Mouse (Mus musculus): ENCODE data around the gene Sgca. TPM values are rescaled to one million over a fixed set of nuclear protein-coding genes. Genes with fewer than 3 reads are reported as not detected.

Gene Sgca
- polyA plus RNA-seq, 1 experiment from 2014 or later, result 0.17 TPM

DNA sequence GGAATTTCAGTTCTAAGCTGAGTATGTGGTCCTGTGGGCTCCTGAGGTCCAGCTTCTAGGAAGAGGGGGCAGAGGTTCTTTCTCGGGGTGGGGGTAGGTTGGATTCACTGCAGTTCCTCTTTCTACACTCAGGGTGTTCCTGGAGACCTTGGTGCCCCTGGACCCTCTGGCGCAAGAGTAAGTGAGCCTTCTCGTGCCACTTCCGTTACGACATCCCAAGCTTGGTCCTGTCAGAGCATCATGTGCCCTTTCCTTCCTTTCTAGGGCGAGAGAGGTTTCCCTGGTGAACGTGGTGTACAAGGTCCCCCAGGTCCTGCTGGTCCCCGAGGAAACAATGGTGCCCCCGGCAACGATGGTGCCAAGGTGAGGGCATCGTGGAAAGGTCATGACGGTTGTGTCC, 30.9 kb downstream of the Sgca start:
- Histone ChIP-seq H3K4me3 (no peak overlapping the region), H3K36me3 (replicated peaks) (peaks cover 100% of the 10 kb centered on the region), H3K27ac (replicated peaks) (no peak overlapping the region), H3K27me3 (replicated peaks; ENCODE audit: low read depth, poor library complexity, severe bottlenecking) (peaks cover 48% of the 10 kb centered on the region), H3K9me3 (no peaks in the 10 kb centered on the region), H3K4me1 (peaks cover 11% of the 10 kb centered on the region)
- WGBS, result 85% methylated on average over 12 of the region's 12 CpGs
- DNase-seq (ENCODE audit: low spot score), result no peak

DNA sequence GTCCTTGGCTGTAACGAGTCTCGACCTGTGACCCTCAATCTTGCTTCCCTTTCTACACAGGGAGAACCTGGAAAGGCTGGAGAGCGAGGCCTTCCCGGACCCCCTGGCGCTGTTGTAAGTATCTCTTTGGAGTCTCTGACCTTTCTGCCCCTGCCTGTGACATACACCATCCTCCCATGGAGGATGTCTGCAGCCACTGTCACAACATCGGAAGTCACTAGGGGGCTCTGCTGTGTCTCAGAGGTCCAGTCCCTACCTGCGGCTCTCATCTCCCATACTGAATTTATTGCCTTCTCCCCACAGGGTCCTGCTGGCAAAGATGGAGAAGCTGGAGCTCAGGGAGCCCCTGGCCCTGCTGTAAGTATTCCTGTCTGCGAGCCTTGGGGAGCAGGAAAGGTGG, 31.8 kb downstream of the Sgca start:
- WGBS, result 18% methylated on average over 8 of the region's 8 CpGs
- peaks cover 58% of the 10 kb centered on the region for H3K27me3 ChIP-seq (replicated peaks; ENCODE audit: low read depth, poor library complexity, severe bottlenecking)
- no peaks in the 10 kb centered on the region for H3K9me3 ChIP-seq
- H3K36me3 ChIP-seq (replicated peaks), result peaks cover 98% of the 10 kb centered on the region
- H3K4me3 ChIP-seq, result no peak overlapping the region
- H3K27ac ChIP-seq (replicated peaks), result no peak overlapping the region
- no peak for DNase-seq (ENCODE audit: low spot score)
- peaks cover 11% of the 10 kb centered on the region for H3K4me1 ChIP-seq

GRCm38 (mm10) chr11:94943054-94943453, 33.1 kb downstream of the Sgca start:
- Histone ChIP-seq H3K9me3 (no peaks in the 10 kb centered on the region), H3K27ac (replicated peaks) (no peak overlapping the region), H3K4me1 (peaks cover 10% of the 10 kb centered on the region), H3K36me3 (replicated peaks) (peaks cover 86% of the 10 kb centered on the region), H3K27me3 (replicated peaks; ENCODE audit: low read depth, poor library complexity, severe bottlenecking) (peaks cover 70% of the 10 kb centered on the region), H3K4me3 (no peak overlapping the region)
- WGBS, result 84% methylated on average over 15 of the region's 15 CpGs
- no peak for DNase-seq (ENCODE audit: low spot score)

DNA sequence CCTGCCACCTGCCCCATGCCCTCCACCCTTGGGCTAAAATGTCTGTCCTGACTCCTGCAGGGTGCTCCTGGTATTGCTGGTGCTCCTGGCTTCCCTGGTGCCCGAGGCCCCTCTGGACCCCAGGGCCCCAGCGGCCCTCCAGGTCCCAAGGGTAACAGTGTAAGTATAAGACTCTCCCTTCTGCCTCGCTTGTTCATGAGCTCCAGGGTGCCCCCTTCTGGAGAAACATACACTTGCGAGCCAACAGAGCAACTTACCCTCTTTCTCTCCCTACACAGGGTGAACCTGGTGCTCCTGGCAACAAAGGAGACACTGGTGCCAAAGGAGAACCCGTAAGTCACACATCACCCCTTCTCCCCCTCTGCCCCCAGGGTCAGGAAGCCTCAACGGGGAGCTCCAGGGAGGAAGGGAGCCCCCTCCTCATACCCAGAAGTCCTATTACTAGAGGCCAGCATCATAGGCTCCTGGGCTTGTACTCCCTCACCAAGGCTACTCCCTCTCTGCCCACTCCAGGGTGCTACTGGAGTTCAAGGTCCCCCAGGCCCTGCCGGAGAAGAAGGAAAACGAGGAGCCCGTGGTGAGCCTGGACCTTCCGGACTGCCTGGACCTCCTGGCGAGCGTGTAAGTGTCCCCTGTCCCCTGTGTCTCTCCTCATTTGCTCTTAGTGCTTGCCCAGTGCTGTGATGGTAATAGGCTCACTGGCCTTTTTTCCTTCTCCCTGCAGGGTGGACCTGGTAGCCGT, 33.7 kb downstream of the Sgca start:
- H3K27ac ChIP-seq (replicated peaks), result no peak overlapping the region
- H3K27me3 ChIP-seq (replicated peaks; ENCODE audit: low read depth, poor library complexity, severe bottlenecking), result peaks cover 76% of the 10 kb centered on the region
- no peaks in the 10 kb centered on the region for H3K9me3 ChIP-seq
- peaks cover 16% of the 10 kb centered on the region for H3K4me1 ChIP-seq
- DNase-seq (ENCODE audit: low spot score), result peak; percentile 42
- WGBS, result 54% methylated on average over 13 of the region's 13 CpGs
- no peak overlapping the region for H3K4me3 ChIP-seq
- peaks cover 80% of the 10 kb centered on the region for H3K36me3 ChIP-seq (replicated peaks)

- H3K27ac ChIP-seq (replicated peaks), result no peak overlapping the region
- H3K4me1 ChIP-seq, result peaks cover 21% of the 10 kb centered on the region
- peaks cover 73% of the 10 kb centered on the region for H3K36me3 ChIP-seq (replicated peaks)
- DNase-seq (ENCODE audit: low spot score), result no peak
- H3K9me3 ChIP-seq, result no peaks in the 10 kb centered on the region
- no peak overlapping the region for H3K4me3 ChIP-seq
- H3K27me3 ChIP-seq (replicated peaks; ENCODE audit: low read depth, poor library complexity, severe bottlenecking), result peaks cover 81% of the 10 kb centered on the region
- WGBS, result 77% methylated on average over 8 of the region's 8 CpGs
Observed at GRCm38 (mm10) chr11:94941776-94942175, 34.4 kb downstream of the Sgca start.

- no peak for DNase-seq (ENCODE audit: low spot score)
- H3K27ac ChIP-seq (replicated peaks), result no peak overlapping the region
- 37% methylated on average over 9 of the region's 9 CpGs for WGBS
- H3K4me3 ChIP-seq, result no peak overlapping the region
- peaks cover 87% of the 10 kb centered on the region for H3K27me3 ChIP-seq (replicated peaks; ENCODE audit: low read depth, poor library complexity, severe bottlenecking)
- H3K4me1 ChIP-seq, result peaks cover 28% of the 10 kb centered on the region
- H3K9me3 ChIP-seq, result no peaks in the 10 kb centered on the region
- peaks cover 66% of the 10 kb centered on the region for H3K36me3 ChIP-seq (replicated peaks)
Observed at GRCm38 (mm10) chr11:94941121-94941520, 35.0 kb downstream of the Sgca start.

- H3K27ac ChIP-seq (replicated peaks), result no peak overlapping the region
- peaks cover 48% of the 10 kb centered on the region for H3K36me3 ChIP-seq (replicated peaks)
- WGBS, result 16% methylated on average over 4 of the region's 4 CpGs
- H3K4me3 ChIP-seq, result no peak overlapping the region
- H3K9me3 ChIP-seq, result no peaks in the 10 kb centered on the region
- peaks cover 44% of the 10 kb centered on the region for H3K4me1 ChIP-seq
- peaks cover 98% of the 10 kb centered on the region for H3K27me3 ChIP-seq (replicated peaks; ENCODE audit: low read depth, poor library complexity, severe bottlenecking)
- DNase-seq (ENCODE audit: low spot score), result peak; percentile 83
Observed at GRCm38 (mm10) chr11:94939280-94939679, 36.8 kb downstream of the Sgca start.

DNA sequence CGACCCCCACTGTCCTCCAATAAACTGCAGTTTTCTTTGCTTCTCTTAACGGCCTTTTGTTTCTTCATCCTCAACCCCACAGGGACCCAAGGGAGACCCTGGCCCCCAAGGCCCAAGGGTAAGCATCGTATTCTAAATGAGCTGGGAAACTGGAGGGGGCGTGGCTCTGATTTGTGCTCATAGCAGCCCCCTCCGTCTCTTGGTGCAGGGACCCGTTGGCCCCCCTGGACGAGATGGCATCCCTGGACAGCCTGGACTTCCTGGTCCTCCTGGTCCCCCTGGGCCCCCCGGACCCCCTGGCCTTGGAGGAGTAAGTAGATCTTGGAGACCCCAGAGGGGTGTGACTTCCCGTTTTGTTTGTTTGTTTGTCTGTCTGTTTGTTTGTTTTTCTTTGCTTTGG, 37.8 kb downstream of the Sgca start:
- Histone ChIP-seq H3K36me3 (replicated peaks) (peaks cover 38% of the 10 kb centered on the region), H3K9me3 (no peaks in the 10 kb centered on the region), H3K27ac (replicated peaks) (no peak overlapping the region), H3K4me1 (peaks cover 49% of the 10 kb centered on the region), H3K4me3 (peak overlapping the region; percentile 60; the same call in 1 of the 2 replicates), H3K27me3 (replicated peaks; ENCODE audit: low read depth, poor library complexity, severe bottlenecking) (peaks cover 98% of the 10 kb centered on the region)
- no peak for DNase-seq (ENCODE audit: low spot score)
- WGBS, result 25% methylated on average over 9 of the region's 9 CpGs

DNA sequence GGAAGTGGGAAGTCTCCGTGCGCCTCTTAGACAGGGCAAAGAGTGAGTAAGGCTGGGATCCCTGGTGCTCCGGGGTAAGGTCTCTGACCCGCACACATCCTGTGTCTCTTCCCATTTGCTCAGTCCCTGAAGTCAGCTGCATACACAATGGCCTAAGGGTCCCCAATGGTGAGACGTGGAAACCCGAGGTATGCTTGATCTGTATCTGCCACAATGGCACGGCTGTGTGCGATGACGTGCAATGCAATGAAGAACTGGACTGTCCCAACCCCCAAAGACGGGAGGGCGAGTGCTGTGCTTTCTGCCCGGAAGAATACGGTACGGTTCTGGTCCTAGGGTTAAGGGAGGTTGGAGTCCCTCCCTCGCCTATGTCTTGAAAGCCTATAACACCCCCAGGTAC, 38.3 kb downstream of the Sgca start:
- Histone ChIP-seq H3K36me3 (replicated peaks) (peaks cover 33% of the 10 kb centered on the region), H3K4me3 (peak overlapping the region; percentile 60), H3K9me3 (no peaks in the 10 kb centered on the region), H3K4me1 (peaks cover 55% of the 10 kb centered on the region), H3K27me3 (replicated peaks; ENCODE audit: low read depth, poor library complexity, severe bottlenecking) (peaks cover 98% of the 10 kb centered on the region), H3K27ac (replicated peaks) (peak overlapping the region; percentile 35; the same call in 1 of the 2 replicates)
- no peak for DNase-seq (ENCODE audit: low spot score)
- 1% methylated on average over 15 of the region's 15 CpGs for WGBS

GRCm38 (mm10) chr11:94937335-94937781, 38.8 kb downstream of the Sgca start:
- Histone ChIP-seq H3K4me1 (peaks cover 57% of the 10 kb centered on the region), H3K36me3 (replicated peaks) (peaks cover 29% of the 10 kb centered on the region), H3K9me3 (no peaks in the 10 kb centered on the region), H3K27ac (replicated peaks) (peak overlapping the region; percentile 35; the same call in 1 of the 2 replicates), H3K27me3 (replicated peaks; ENCODE audit: low read depth, poor library complexity, severe bottlenecking) (peaks cover 98% of the 10 kb centered on the region), H3K4me3 (peak overlapping the region; percentile 60)
- no peak for DNase-seq (ENCODE audit: low spot score)
- 1% methylated on average over 18 of the region's 18 CpGs for WGBS

- Histone ChIP-seq H3K4me1 (peaks cover 57% of the 10 kb centered on the region), H3K4me3 (peak overlapping the region; percentile 60), H3K27ac (replicated peaks) (peak overlapping the region; percentile 75), H3K36me3 (replicated peaks) (peaks cover 24% of the 10 kb centered on the region), H3K27me3 (replicated peaks; ENCODE audit: low read depth, poor library complexity, severe bottlenecking) (peaks cover 98% of the 10 kb centered on the region), H3K9me3 (no peaks in the 10 kb centered on the region)
- DNase-seq (ENCODE audit: low spot score), result peak; percentile 92
- under 1% methylated on average over 17 of the region's 17 CpGs for WGBS
Observed at GRCm38 (mm10) chr11:94936851-94937295, 39.3 kb downstream of the Sgca start.

- Histone ChIP-seq H3K27ac (replicated peaks) (peak within 1 kb of the TSS; percentile 75), H3K9me3 (no peaks in the 10 kb centered on the region), H3K4me1 (peaks cover 57% of the 10 kb centered on the region), H3K36me3 (replicated peaks) (peaks cover 16% of the 10 kb centered on the region; the same call in 1 of the 2 replicates), H3K27me3 (replicated peaks; ENCODE audit: low read depth, poor library complexity, severe bottlenecking) (peaks cover 96% of the 10 kb centered on the region), H3K4me3 (peak within 1 kb of the TSS; percentile 60)
- 10% methylated on average over 19 of the region's 19 CpGs for WGBS
- DNase-seq (ENCODE audit: low spot score), result peak; percentile 48
Observed at GRCm38 (mm10) chr11:94936045-94936444, 40.1 kb downstream of the Sgca start, which contains the start of gene Col1a1. Gene Col1a1, plus strand, starts transcription at chr11:94936224.

DNA sequence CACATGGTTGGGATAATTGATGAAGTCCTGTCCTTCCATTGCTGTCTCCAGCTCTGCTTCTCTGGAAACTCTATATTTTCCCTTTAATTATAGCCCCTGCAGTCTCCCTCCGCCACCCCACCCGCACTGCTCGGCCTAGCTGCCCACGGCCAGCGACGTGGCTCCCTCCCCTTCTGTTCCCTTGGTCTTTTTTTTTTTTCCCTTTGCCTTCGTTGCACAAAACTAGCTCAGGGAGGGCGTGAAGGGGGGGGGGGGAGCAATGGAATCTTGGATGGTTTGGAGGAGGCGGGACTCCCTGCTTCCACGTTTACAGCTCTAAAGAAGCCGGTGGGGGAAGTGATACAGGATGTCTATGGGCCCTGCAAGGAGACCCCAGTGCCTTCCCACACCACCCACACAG, 41.6 kb downstream of the Sgca start:
- Histone ChIP-seq H3K27ac (replicated peaks) (peak overlapping the region; percentile 78), H3K4me3 (no peak overlapping the region), H3K27me3 (replicated peaks; ENCODE audit: low read depth, poor library complexity, severe bottlenecking) (peaks cover 81% of the 10 kb centered on the region), H3K36me3 (replicated peaks) (peaks cover under 1% of the 10 kb centered on the region; the same call in 1 of the 2 replicates), H3K4me1 (peaks cover 71% of the 10 kb centered on the region), H3K9me3 (no peaks in the 10 kb centered on the region)
- 32% methylated on average over 11 of the region's 11 CpGs for WGBS
- no peak for DNase-seq (ENCODE audit: low spot score)

All from embryonic facial prominence, embryonic 10.5 days (tissue).